Mouse (Mus musculus) cerebellum, adult 2 months (tissue): ENCODE data around the gene B4galnt4.

Experiments used
- CTCF ChIP-seq: fragments of 200-500 bp; IDR thresholded peaks from 2 replicates; pipeline ENCODE4 v1.5.1; 2011; ENCODE audit warnings: low read depth, mild to moderate bottlenecking, control low read depth, low read length, moderate library complexity, borderline replicate concordance; ENCODE audit not compliant: insufficient read depth
- POLR2A ChIP-seq: fragments of 200-500 bp; IDR thresholded peaks from 2 replicates; pipeline ENCODE4 v1.6.1; 2011; ENCODE audit warnings: low read length, control low read depth, borderline replicate concordance; ENCODE audit not compliant: insufficient read depth

DNA sequence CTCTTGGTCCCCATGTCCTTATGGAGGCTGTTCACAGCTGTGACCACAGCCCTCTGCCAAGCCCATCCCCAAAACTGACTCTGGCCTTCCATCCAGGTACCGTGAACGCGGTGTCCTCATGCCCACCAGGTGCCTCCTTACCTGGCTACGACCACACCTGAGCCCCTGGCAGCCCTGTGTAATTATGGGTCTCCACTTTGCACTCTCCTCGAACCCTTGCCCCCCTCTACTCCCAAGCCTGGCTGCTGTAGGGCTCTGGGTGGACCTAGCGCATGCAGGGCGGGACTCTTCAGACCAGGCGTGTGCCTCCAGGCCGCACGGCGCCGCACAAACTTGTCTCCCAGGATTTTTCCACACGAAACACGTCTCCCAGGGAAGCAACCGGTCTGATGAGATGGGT lies 16.9 kb downstream of the B4galnt4 start, which contains the start of gene Pkp3:
- TF ChIP-seq CTCF (no peak), POLR2A (no peak)
